Mouse (Mus musculus) naive thymus-derived CD4-positive, alpha-beta T cell, adult 2 months (primary cell): ENCODE measurements around the gene Mrpl22.
"Not testable (repeated sequence)": the region's sequence is repeated elsewhere in the genome, so short reads cannot be mapped to it uniquely, and the experiment has no call there.

Experiments
- DNase-seq: peaks from one replicate; pipeline ENCODE4 v3.0.0-alpha.2; 2011; ENCODE audit warnings: low read depth

The Mrpl22 gene

GRCm38 (mm10) chr11:58226425-58226824, 55.0 kb downstream of the Mrpl22 start:
- no peak for DNase-seq

DNA sequence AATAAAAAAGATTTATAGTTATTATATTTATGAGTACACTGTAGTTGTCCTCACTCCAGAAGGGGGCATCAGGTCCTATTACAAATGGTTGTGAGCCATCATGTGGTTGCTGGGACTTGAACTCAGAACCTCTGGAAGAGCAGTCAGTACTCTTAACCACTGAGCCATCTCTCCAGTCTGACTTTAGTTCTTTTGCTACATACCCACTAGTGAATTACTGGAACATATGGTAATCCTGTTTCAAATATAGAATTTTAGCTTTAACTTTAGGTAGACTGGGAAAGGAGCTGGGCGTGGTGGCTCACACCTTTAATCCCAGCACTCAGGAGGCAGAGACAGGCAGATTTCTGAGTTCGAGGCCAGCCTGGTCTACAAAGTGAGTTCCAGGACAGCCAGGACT, 56.6 kb downstream of the Mrpl22 start:
- DNase-seq = not testable (repeated sequence)
